Mouse (Mus musculus) forebrain, embryonic 16.5 days (tissue): ENCODE measurements at regions not wholly inside any gene's neighbourhood (a gene's known extent, or its start where the extent isn't known, plus 50 kb on each side); places are given as distances from the start of the nearest gene placed in this dataset.

Experiments
- ATAC-seq: fragments of 200-750 bp; cut with Nextera tagmentation; 2 replicates; pipeline ENCODE4 v1.8.0; 2017; ENCODE audit warnings: mild to moderate bottlenecking, moderate library complexity
- H3K27ac ChIP-seq: fragments of 300-500 bp; sonication (generic); 2 replicates; pipeline ENCODE4 v1.5.1; 2014; ENCODE audit warnings: low read length, control low read depth
- H3K27me3 ChIP-seq: fragments of 300-500 bp; sonication (generic); replicated peaks from 2 replicates; pipeline ENCODE4 v1.6.1; 2014; ENCODE audit warnings: low read length; ENCODE audit not compliant: control insufficient read depth, insufficient read depth
- H3K36me3 ChIP-seq: fragments of 300-500 bp; sonication (generic); 2 replicates; pipeline ENCODE4 v1.6.1; 2014; ENCODE audit not compliant: control insufficient read depth, insufficient read depth
- H3K4me1 ChIP-seq: fragments of 300-500 bp; sonication (generic); replicated peaks from 2 replicates; pipeline ENCODE4 v1.6.1; 2014; ENCODE audit warnings: low read length; ENCODE audit not compliant: control insufficient read depth, insufficient read depth
- H3K4me2 ChIP-seq: fragments of 300-500 bp; sonication (generic); 2 replicates; pipeline ENCODE4 v1.6.1; 2014; ENCODE audit warnings: mild to moderate bottlenecking, low read length, control low read depth
- H3K4me3 ChIP-seq: fragments of 300-500 bp; sonication (generic); replicated peaks from 2 replicates; pipeline ENCODE4 v1.5.1; 2014; ENCODE audit warnings: mild to moderate bottlenecking, low read length, control low read depth
- H3K9ac ChIP-seq: fragments of 300-500 bp; sonication (generic); replicated peaks from 2 replicates; pipeline ENCODE4 v1.6.1; 2014; ENCODE audit warnings: low read depth, low read length, control low read depth
- H3K9me3 ChIP-seq: fragments of 300-500 bp; sonication (generic); 2 replicates; pipeline ENCODE4 v1.6.1; 2016; ENCODE audit warnings: low read length; ENCODE audit not compliant: control insufficient read depth
- WGBS: fragments of 180-500 bp; shearing (Covaris S2); extraction: QIAGEN DNeasy Blood & Tissue Kit; methylation state at CpG from one replicate; pipeline ENCODE4 v1.1.7; 2014; 5-methylcytosine and 5-hydroxymethylcytosine counted together
- microRNA-seq: library from miRNA; unstranded; fragments of <30 nt; microRNA quantifications from one replicate; pipeline ENCODE4, GENCODE M21; 2017

DNA sequence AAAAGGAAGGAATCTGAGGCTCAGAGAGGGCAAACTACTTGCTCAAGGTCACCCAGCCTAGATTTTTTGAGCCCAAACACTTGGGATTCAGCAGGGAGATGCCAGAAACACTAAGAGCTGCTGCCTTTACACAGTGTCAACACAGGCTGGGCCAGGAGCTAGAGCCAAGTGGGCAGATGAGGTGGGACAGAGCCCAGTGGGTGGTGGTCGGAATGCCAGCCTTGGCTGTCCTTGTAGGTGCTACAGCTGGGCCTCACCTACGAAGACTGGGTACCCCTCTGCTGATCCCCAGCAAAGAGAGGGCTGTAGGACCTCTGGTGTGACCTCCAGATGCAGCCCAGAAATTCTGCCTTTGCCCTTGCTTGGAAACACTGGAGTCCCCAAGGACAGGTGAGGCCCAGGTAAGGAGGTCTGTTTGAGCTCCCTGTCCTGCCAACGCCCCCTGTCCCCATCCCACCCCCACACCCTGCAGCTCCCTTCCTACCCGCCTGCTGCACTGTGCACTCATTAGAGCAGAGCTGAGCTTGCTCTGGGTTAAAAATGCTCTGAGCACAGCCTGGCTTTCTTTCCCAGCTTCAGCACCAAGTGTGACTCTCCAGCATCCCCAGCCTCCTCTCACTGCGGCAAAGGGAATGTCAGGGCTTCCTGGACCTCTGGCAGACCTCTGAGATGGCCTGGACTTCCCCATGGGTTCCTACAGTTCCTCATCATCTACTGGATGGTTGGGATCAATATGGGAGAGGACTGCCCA, 76.2 kb downstream of the Cstad start:
- Histone ChIP-seq H3K27me3 (no peaks in the 10 kb centered on the region), H3K36me3 (no peaks in the 10 kb centered on the region), H3K9me3 (no peaks in the 10 kb centered on the region), H3K27ac (no peak overlapping the region), H3K9ac (0 out of 2 replicates have a peak overlapping the region, but pooled peaks have one; percentile 15), H3K4me2 (no peak overlapping the region), H3K4me3 (no peak overlapping the region), H3K4me1 (peaks cover 28% of the 10 kb centered on the region)
- ATAC-seq: no peak
- 57% methylated on average over 5 of the region's 5 CpGs for WGBS

- peaks cover 33% of the 10 kb centered on the region for H3K4me1 ChIP-seq
- no peaks in the 10 kb centered on the region for H3K9me3 ChIP-seq
- H3K36me3 ChIP-seq: no peaks in the 10 kb centered on the region
- no peak overlapping the region for H3K4me2 ChIP-seq
- H3K27me3 ChIP-seq: no peaks in the 10 kb centered on the region
- 9% methylated on average over 8 of the region's 8 CpGs for WGBS
- H3K27ac ChIP-seq: peak overlapping the region; percentile 59
- H3K4me3 ChIP-seq: no peak overlapping the region
- ATAC-seq: peak; percentile 79
- H3K9ac ChIP-seq: peak overlapping the region; percentile 16; the same call in 1 of the 2 replicates
Observed at GRCm38 (mm10) chr2:30667468-30667867, 72.6 kb downstream of the Cstad start.

DNA sequence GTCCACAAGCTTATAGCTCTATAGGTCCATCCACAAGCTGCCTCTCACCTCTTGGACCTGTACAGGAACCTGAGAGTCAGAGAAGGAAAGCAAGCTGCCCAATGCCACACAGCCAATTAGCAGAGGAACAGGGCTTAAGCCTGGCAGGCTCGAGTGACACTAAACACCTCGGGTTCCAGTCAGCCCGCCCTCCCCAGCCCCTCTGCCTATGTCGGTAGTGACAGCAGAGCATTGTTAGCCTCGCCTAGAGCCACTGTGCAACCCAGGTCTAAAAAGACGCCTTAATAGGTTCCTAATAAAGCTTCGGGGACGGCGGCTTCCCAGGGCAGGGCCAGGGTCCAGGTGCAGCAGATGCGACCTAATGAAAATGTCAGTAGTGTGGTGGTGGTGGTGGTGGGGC, 66.3 kb downstream of the Cstad start:
- Histone ChIP-seq H3K4me2 (no peak overlapping the region), H3K4me3 (no peak overlapping the region), H3K9ac (peak overlapping the region; percentile 41; the same call in 1 of the 2 replicates), H3K27ac (peak overlapping the region; percentile 100), H3K27me3 (no peaks in the 10 kb centered on the region), H3K9me3 (no peaks in the 10 kb centered on the region), H3K36me3 (no peaks in the 10 kb centered on the region), H3K4me1 (peaks cover 60% of the 10 kb centered on the region)
- ATAC-seq: no peak
- 9% methylated on average over 10 of the region's 10 CpGs for WGBS

DNA sequence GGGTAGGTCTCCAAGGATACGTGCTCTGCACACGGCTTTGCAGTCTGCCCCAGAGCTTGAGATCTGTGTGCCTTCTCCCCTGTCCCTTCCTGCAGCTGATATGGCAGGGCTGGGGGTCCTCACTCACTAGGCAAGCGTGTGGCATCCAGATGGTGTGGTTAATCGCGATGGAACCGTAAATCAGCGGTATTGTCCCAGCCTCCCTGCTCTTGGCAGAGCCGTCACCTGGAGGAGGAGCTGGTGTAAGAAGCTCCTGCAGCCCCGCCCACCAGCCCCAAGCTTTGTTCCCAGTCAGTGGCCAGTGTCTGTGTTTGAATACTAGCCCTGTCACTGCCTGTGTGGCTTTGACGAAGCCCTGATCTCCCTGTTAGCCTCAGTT, 65.8 kb downstream of the Cstad start:
- 14% methylated on average over 10 of the region's 10 CpGs for WGBS
- Histone ChIP-seq H3K9ac (peak overlapping the region; percentile 41; the same call in 1 of the 2 replicates), H3K4me2 (no peak overlapping the region), H3K27me3 (no peaks in the 10 kb centered on the region), H3K4me3 (no peak overlapping the region), H3K36me3 (no peaks in the 10 kb centered on the region), H3K9me3 (no peaks in the 10 kb centered on the region), H3K27ac (peak overlapping the region; percentile 100), H3K4me1 (peaks cover 60% of the 10 kb centered on the region)
- peak; percentile 11 for ATAC-seq

DNA sequence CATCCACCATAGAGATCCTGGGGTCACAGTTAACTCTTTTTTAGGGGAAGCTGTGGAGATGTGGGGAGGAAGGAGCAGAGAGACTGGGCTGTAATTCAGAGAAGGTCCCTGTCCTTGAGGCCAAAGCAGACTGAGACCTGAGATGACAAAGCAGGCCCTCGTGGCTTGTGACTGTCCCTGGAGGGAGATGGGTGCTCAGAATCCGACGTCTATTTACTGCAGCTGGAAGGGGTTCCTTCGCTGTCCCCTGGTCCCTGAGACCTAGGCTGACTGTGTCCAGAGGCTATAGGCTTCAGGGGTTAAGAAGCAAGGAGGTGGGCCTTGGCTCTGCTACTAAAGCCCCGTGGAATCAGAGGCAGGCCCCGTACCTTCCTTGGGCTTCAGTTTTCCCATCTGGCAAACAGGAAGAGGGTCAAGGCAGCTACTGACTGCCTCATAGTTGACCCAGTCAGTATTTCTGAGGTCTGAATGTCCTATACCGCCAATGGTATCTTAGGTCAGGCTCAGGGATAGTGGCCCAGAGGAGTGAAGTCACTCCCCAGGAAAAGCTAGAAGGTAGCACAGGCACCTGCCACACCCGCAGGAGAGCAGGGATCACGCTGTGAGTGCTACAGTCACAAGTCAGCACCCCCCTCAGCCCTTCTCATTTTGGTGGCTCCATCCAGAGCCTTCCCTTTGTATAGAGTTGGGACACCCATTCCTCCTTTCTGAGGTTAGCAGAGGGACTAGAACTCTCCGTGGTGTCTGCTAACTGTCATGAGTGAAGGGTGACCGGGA, 65.2 kb downstream of the Cstad start:
- ATAC-seq: no peak
- peak overlapping the region; percentile 100 for H3K27ac ChIP-seq
- no peaks in the 10 kb centered on the region for H3K27me3 ChIP-seq
- peaks cover 56% of the 10 kb centered on the region for H3K4me1 ChIP-seq
- H3K36me3 ChIP-seq: no peaks in the 10 kb centered on the region
- H3K9me3 ChIP-seq: no peaks in the 10 kb centered on the region
- H3K4me3 ChIP-seq: no peak overlapping the region
- 31% methylated on average over 11 of the region's 11 CpGs for WGBS
- no peak overlapping the region for H3K4me2 ChIP-seq
- H3K9ac ChIP-seq: peak overlapping the region; percentile 73

DNA sequence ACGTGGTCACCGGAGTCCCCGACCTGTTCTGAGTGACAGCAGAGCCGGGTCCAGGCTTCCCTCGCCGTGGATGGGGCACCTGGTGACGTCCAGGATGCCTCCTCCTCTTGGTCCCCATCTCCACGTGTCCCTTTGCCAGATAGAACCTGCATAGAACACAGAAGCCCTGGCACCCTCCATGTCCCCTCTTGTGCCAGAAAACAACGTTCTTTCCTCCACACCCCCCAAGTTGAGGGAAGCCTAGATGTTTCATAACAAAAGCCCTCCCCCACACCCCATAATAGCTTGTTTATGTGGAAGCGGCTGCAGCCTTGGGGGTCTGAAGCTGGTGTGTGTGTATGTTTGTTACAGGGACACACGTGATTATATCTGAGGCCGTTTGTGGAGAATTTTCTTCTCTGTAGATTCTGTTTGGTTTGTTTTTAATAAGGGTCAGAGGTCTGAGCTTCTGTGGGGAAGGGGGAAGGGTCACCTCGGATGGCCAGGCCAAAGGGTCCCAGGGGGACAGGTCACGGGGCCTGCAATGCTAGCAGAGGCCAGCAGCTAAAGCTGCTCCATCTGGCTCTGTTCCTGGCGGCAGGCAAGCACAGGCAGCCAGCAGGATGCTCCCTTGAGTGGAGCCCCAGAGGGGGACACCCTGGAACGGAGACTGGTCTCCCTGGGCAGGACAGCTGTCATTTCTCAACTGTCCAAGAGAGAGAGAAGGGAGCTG, 64.2 kb downstream of the Cstad start:
- peak overlapping the region; percentile 30 for H3K4me3 ChIP-seq
- H3K4me1 ChIP-seq: peaks cover 63% of the 10 kb centered on the region
- H3K36me3 ChIP-seq: no peaks in the 10 kb centered on the region
- peak; percentile 55 for ATAC-seq
- H3K9ac ChIP-seq: peak overlapping the region; percentile 73
- H3K27me3 ChIP-seq: no peaks in the 10 kb centered on the region
- H3K4me2 ChIP-seq: peak overlapping the region; percentile 57
- peak overlapping the region; percentile 100 for H3K27ac ChIP-seq
- no peaks in the 10 kb centered on the region for H3K9me3 ChIP-seq
- under 1% methylated on average over 16 of the region's 16 CpGs for WGBS

Small RNAs in the stretch of these regions (microRNA-seq; reads per million reads assigned to microRNA genes)
- gene Mir3089: 1.0 reads per million
